Mouse (Mus musculus) neural tube, embryonic 12.5 days (tissue): ENCODE data around the gene Coa4. TPM values are rescaled to one million over a fixed set of nuclear protein-coding genes. Genes with fewer than 3 reads are reported as not detected.

Source experiments
- ATAC-seq: fragments of 200-750 bp; cut with Nextera tagmentation; 2 replicates; pipeline ENCODE4 v1.8.0; 2017; ENCODE audit warnings: low read depth, mild to moderate bottlenecking, moderate TSS enrichment, moderate library complexity; ENCODE audit not compliant: low FRiP score
- H3K27ac ChIP-seq: fragments of 300-500 bp; sonication (generic); 2 replicates; pipeline ENCODE4 v1.5.1; 2016
- H3K27me3 ChIP-seq: fragments of 300-500 bp; sonication (generic); replicated peaks from 2 replicates; pipeline ENCODE4 v1.6.1; 2016; ENCODE audit warnings: mild to moderate bottlenecking
- H3K36me3 ChIP-seq: fragments of 300-500 bp; sonication (generic); 2 replicates; pipeline ENCODE4 v1.6.1; 2016; ENCODE audit warnings: mild to moderate bottlenecking
- H3K4me1 ChIP-seq: fragments of 300-500 bp; sonication (generic); 2 replicates; pipeline ENCODE4 v1.6.1; 2016
- H3K4me2 ChIP-seq: fragments of 300-500 bp; sonication (generic); replicated peaks from 2 replicates; pipeline ENCODE4 v1.6.1; 2016; ENCODE audit warnings: mild to moderate bottlenecking
- H3K4me3 ChIP-seq: fragments of 300-500 bp; sonication (generic); 2 replicates; pipeline ENCODE4 v1.5.1; 2016
- H3K9ac ChIP-seq: fragments of 300-500 bp; sonication (generic); 2 replicates; pipeline ENCODE4 v1.6.1; 2016; ENCODE audit warnings: mild to moderate bottlenecking
- H3K9me3 ChIP-seq: fragments of 300-500 bp; sonication (generic); 2 replicates; pipeline ENCODE4 v1.6.1; 2016; ENCODE audit warnings: mild to moderate bottlenecking
- WGBS: fragments of 180-500 bp; shearing (Covaris S2); methylation state at CpG from one replicate; pipeline ENCODE4 v1.1.7; 2016; 5-methylcytosine and 5-hydroxymethylcytosine counted together
- polyA plus RNA-seq: library from polyadenylated mRNA; unstranded; fragments of >200 nt; fragmentation: Nextera tagmentation; extraction: Ambion mirVana; gene quantifications from 2 replicates; pipeline ENCODE4 v1.2.1, GENCODE M21; 2016

The Coa4 gene
- polyA plus RNA-seq, 1 experiment from 2014 or later = 16.3 TPM

GRCm38 (mm10) chr7:100572061-100572460 is 35.2 kb downstream of the Coa4 start:
- Histone ChIP-seq H3K4me1 (no peaks in the 10 kb centered on the region), H3K4me2 (no peak overlapping the region)
- WGBS = 85% methylated on average over 4 of the region's 4 CpGs

DNA sequence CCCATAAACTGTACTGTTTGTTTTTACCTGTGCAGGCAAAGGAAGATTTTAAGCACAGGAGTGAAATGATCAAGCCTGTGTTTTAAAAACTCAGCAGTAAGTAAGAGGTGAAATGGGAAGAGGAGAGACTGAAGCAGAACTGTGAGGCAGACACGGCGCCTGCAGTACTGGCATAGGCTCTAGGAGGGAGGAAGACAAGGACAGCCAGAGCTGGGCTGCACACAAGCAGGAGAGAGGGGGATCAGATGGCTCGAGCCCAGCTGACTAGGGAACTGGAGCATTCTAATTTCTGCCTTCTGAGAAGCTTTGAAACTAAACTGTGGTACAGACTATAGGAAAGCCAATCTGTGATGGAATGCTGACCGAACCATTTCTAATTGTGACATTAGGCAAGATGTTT is 35.8 kb downstream of the Coa4 start:
- Histone ChIP-seq H3K27me3 (no peaks in the 10 kb centered on the region), H3K36me3 (no peaks in the 10 kb centered on the region), H3K9me3 (no peaks in the 10 kb centered on the region), H3K9ac (no peak overlapping the region), H3K4me3 (no peak overlapping the region), H3K4me2 (no peak overlapping the region), H3K27ac (no peak overlapping the region), H3K4me1 (no peaks in the 10 kb centered on the region)
- whole genome bisulfite sequencing = 88% methylated on average over 4 of the region's 4 CpGs
- no peak for ATAC-seq

More at GRCm38 (mm10) chr7:100572061-100572460, 35.2 kb downstream of the Coa4 start:
- Histone ChIP-seq H3K36me3 (peaks cover 4% of the 10 kb centered on the region; the same call in 1 of the 2 replicates), H3K9me3 (no peaks in the 10 kb centered on the region), H3K27me3 (no peaks in the 10 kb centered on the region), H3K4me3 (no peak overlapping the region), H3K27ac (no peak overlapping the region), H3K9ac (no peak overlapping the region)
- no peak for ATAC-seq

DNA sequence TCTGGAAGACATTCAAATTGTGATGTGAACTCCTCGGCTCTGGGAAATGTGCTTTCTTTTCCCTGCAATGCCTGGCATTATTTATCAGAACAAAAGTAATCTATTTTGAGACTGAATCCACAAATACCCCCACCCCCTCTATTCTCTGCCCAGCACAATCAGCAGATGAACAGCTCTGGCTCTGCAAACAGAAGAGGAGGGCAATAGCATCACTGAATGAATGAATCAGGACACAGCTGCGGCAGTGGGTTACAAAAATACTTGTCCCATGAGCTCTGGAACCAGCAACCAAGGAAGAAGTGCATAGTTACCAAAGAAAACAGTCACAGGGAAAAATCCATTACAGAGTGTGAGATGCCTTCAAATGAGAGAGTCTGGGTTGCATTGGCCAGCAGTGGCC is 41.9 kb downstream of the Coa4 start:
- H3K4me3 ChIP-seq = no peak overlapping the region
- H3K9ac ChIP-seq = no peak overlapping the region
- no peak overlapping the region for H3K27ac ChIP-seq
- ATAC-seq = no peak
- H3K4me1 ChIP-seq = 0 out of 2 replicates have a peak, but pooled peaks cover 3% of the 10 kb centered on the region
- H3K36me3 ChIP-seq = no peaks in the 10 kb centered on the region
- H3K4me2 ChIP-seq = no peak overlapping the region
- no peaks in the 10 kb centered on the region for H3K27me3 ChIP-seq
- H3K9me3 ChIP-seq = no peaks in the 10 kb centered on the region
- WGBS = 75% methylated on average over 2 of the region's 2 CpGs

- ATAC-seq = no peak
- WGBS = 43% methylated on average over 7 of the region's 7 CpGs
- no peak overlapping the region for H3K27ac ChIP-seq
Observed at GRCm38 (mm10) chr7:100582235-100582634, 45.4 kb downstream of the Coa4 start.

DNA sequence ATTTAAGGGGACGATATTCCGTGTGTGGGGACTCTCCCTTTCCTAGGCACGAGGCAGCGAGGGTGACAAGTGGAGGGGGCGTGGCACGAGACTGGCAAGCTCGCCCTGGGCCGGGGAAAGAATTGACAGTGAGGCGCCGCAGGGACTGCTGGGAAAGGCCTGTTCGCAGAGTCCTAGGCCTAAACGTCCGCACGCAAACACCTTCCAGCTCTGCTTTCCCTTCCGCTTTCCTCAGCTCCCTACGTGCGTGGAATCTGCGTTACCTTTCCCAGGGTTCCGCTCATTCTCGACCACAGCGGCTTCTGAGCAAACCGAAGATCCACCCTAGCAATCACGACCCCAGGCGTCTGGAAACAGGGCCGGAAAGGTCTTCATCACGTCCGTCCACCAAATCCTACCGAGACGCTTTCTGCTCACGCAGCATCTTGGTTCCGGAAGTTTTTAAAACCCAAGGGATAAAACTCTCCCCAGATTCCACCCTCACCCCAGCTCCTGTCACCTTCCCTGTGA is 45.9 kb downstream of the Coa4 start:
- no peaks in the 10 kb centered on the region for H3K36me3 ChIP-seq
- H3K4me2 ChIP-seq = peak overlapping the region; percentile 61
- no peaks in the 10 kb centered on the region for H3K27me3 ChIP-seq
- H3K9me3 ChIP-seq = no peaks in the 10 kb centered on the region
- peak overlapping the region; percentile 75 for H3K9ac ChIP-seq
- peak overlapping the region; percentile 54 for H3K4me3 ChIP-seq
- 1% methylated on average over 31 of the region's 31 CpGs for WGBS
- ATAC-seq = peak; percentile 92
- H3K4me1 ChIP-seq = 0 out of 2 replicates have a peak, but pooled peaks cover 3% of the 10 kb centered on the region
- H3K27ac ChIP-seq = peak overlapping the region; percentile 65

More at GRCm38 (mm10) chr7:100582235-100582634, 45.4 kb downstream of the Coa4 start:
- Histone ChIP-seq H3K4me1 (0 out of 2 replicates have a peak, but pooled peaks cover 3% of the 10 kb centered on the region), H3K27me3 (no peaks in the 10 kb centered on the region), H3K4me2 (peak overlapping the region; percentile 61), H3K9me3 (no peaks in the 10 kb centered on the region), H3K36me3 (no peaks in the 10 kb centered on the region), H3K9ac (peak overlapping the region; percentile 75; the same call in 1 of the 2 replicates), H3K4me3 (peak overlapping the region; percentile 54)

GRCm38 (mm10) chr7:100589816-100590215 is 52.9 kb downstream of the Coa4 start:
- Histone ChIP-seq H3K4me2 (no peak overlapping the region), H3K9ac (no peak overlapping the region), H3K9me3 (no peaks in the 10 kb centered on the region), H3K36me3 (no peaks in the 10 kb centered on the region), H3K27ac (no peak overlapping the region), H3K27me3 (no peaks in the 10 kb centered on the region), H3K4me3 (no peak overlapping the region), H3K4me1 (no peaks in the 10 kb centered on the region)
- WGBS = 68% methylated on average over 1 of the region's 1 CpGs
- no peak for ATAC-seq

Other genes starting within 250 kb of the Coa4 start
- 28.9 and 30.0 TPM in 2 replicates for gene C2cd3, start 164.8 kb upstream of the Coa4 start, polyA plus RNA-seq
- gene Ppme1, start 164.8 kb upstream of the Coa4 start, polyA plus RNA-seq = 127 and 129 TPM in 2 replicates
- gene Ucp3, start 64.1 kb upstream of the Coa4 start, polyA plus RNA-seq = not detected in 2 replicates
- 110 and 111 TPM in 2 replicates for gene Ucp2, start 43.7 kb upstream of the Coa4 start, polyA plus RNA-seq
- 0.56 and 0.78 TPM in 2 replicates for gene Dnajb13, start 22.1 kb upstream of the Coa4 start, polyA plus RNA-seq
- 196 and 227 TPM in 2 replicates for gene Rab6a, start 70.3 kb downstream of the Coa4 start, polyA plus RNA-seq
- gene Mrpl48, start 71.2 kb downstream of the Coa4 start, polyA plus RNA-seq = 68.5 and 69.9 TPM in 2 replicates
- 12.8 and 13.4 TPM in 2 replicates for gene Plekhb1, start 125.3 kb downstream of the Coa4 start, polyA plus RNA-seq
- 58.2 and 77.7 TPM in 2 replicates for gene Fam168a, start 169.6 kb downstream of the Coa4 start, polyA plus RNA-seq